In the genomic region with DNA sequence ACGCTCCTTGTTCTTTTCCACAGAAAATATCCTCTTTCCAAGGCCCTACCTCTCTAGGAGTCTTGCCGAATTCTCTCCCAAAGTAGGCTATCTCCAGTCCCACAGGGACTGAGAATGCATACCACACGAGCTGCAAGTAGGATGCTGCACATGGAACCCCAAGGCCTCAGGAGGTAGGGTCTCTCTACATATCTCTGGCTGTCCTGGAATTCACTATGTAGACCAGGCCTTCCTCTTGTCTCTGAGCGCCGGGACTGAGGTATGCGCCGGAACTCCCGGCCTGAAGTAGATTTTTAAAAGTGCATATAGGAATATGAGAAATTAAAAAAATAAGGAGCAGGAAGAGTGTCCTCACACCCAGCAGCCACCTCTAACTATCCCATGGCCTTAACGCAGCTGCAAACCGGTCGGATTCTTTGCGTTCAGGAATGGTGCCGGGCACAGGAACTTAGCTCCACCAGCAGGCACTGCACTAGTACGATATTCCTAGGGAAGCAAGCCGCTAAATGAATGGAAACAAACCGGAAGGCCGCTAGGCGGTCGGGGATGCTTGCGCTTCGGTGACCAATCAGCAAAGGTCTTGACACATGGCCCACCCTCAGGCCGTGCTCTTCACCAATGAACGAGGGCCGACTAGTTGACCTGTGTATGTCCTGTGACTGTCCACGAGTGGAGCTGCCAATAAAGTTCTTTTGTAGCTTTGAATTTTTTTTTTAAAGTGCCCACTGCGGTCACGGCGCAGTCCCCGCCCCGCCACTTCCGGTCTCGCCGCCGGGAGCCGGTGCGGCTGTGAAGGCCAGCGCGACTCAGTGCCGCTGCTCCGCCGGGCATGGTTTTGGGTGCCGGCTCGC, we compare ENCODE assay signal across 7 mouse cellular contexts. TPM values are rescaled to one million over a fixed set of nuclear protein-coding genes. Genes with fewer than 3 reads are reported as not detected.
A peak's percentile ranks its signal among the peaks of the same experiment; 100 is the strongest.
DNase-seq lines count a peak whose midpoint lies in the region; ATAC-seq and TF ChIP-seq lines count a peak whose summit lies in the region.

A gene (plus strand): TSS at position 741 of the 851 bp plus-strand sequence.

- H3K9ac ChIP-seq in intestine, postnatal 0 days (ENCODE audit: low read depth, low read length) = peak within 1 kb of the TSS; percentile 95
- peak within 1 kb of the TSS; percentile 99 for H3K9ac ChIP-seq in midbrain, embryonic 12.5 days (replicated peaks)

- peaks cover 34% of the 10 kb centered on the region for H3K4me1 ChIP-seq in embryonic facial prominence, embryonic 10.5 days
- peaks cover 14% of the 10 kb centered on the region for H3K4me1 ChIP-seq in intestine, postnatal 0 days (replicated peaks; ENCODE audit: control insufficient read depth, insufficient read depth, low read length)
- H3K4me1 ChIP-seq in midbrain, embryonic 12.5 days = peaks cover 26% of the 10 kb centered on the region
- H3K4me1 ChIP-seq in small intestine, adult 2 months (ENCODE audit: control insufficient read depth, insufficient read depth, insufficient read length, low read length) = peaks cover 19% of the 10 kb centered on the region; the same call in 1 of the 2 replicates

- peaks cover 8% of the 10 kb centered on the region for H3K36me3 ChIP-seq in embryonic facial prominence, embryonic 10.5 days (replicated peaks)
- no peaks in the 10 kb centered on the region for H3K36me3 ChIP-seq in intestine, postnatal 0 days (ENCODE audit: control insufficient read depth, insufficient read depth)
- H3K36me3 ChIP-seq in midbrain, embryonic 12.5 days = 0 out of 2 replicates have a peak, but pooled peaks cover 6% of the 10 kb centered on the region
- H3K36me3 ChIP-seq in small intestine, adult 2 months (ENCODE audit: control insufficient read depth, insufficient read depth, low read length) = no peaks in the 10 kb centered on the region

- H3K9me3 ChIP-seq in embryonic facial prominence, embryonic 10.5 days = no peaks in the 10 kb centered on the region
- no peaks in the 10 kb centered on the region for H3K9me3 ChIP-seq in intestine, postnatal 0 days (ENCODE audit: control insufficient read depth)
- no peaks in the 10 kb centered on the region for H3K9me3 ChIP-seq in midbrain, embryonic 12.5 days

- WGBS in embryonic facial prominence, embryonic 10.5 days = under 1% methylated on average over 43 of the region's 43 CpGs
- WGBS in intestine, postnatal 0 days = under 1% methylated on average over 43 of the region's 43 CpGs
- under 1% methylated on average over 43 of the region's 43 CpGs for WGBS in midbrain, embryonic 12.5 days
- WGBS in small intestine, adult 2 months = 1% methylated on average over 43 of the region's 43 CpGs

- peak within 1 kb of the TSS; percentile 86 for H3K4me2 ChIP-seq in intestine, postnatal 0 days (replicated peaks; ENCODE audit: low read depth)
- H3K4me2 ChIP-seq in midbrain, embryonic 12.5 days (replicated peaks) = peak within 1 kb of the TSS; percentile 80

- H3K4me3 ChIP-seq in embryonic facial prominence, embryonic 10.5 days = peak within 1 kb of the TSS; percentile 99
- peak within 1 kb of the TSS; percentile 87 for H3K4me3 ChIP-seq in intestine, postnatal 0 days (ENCODE audit: low read depth, low read length)
- peak within 1 kb of the TSS; percentile 100 for H3K4me3 ChIP-seq in midbrain, embryonic 12.5 days
- peak within 1 kb of the TSS; percentile 78 for H3K4me3 ChIP-seq in small intestine, adult 2 months (ENCODE audit: low read depth, low read length)

- peak; percentile 91 for DNase-seq in adrenal gland, postnatal 10 days
- peak; percentile 96 for DNase-seq in embryonic facial prominence, embryonic 10.5 days (ENCODE audit: low spot score)
- DNase-seq in gonadal fat pad, adult 2 months (ENCODE audit: low read depth) = peak; percentile 87
- peak; percentile 95 for DNase-seq in left cerebral cortex, postnatal 4 days

- TF ChIP-seq POLR2A in small intestine, adult 2 months (IDR thresholded peaks at IDR 0.05; ENCODE audit: low read depth, low read length) = peak; percentile 41

- peak within 1 kb of the TSS; percentile 88 for H3K27ac ChIP-seq in embryonic facial prominence, embryonic 10.5 days (replicated peaks)
- H3K27ac ChIP-seq in intestine, postnatal 0 days (ENCODE audit: low read depth, low read length) = peak within 1 kb of the TSS; percentile 94
- peak within 1 kb of the TSS; percentile 76 for H3K27ac ChIP-seq in midbrain, embryonic 12.5 days (replicated peaks)
- peak within 1 kb of the TSS; percentile 67 for H3K27ac ChIP-seq in small intestine, adult 2 months (ENCODE audit: insufficient read depth, low read depth, low read length)

- ATAC-seq in intestine, postnatal 0 days = peak; percentile 97
- peak; percentile 99 for ATAC-seq in midbrain, embryonic 12.5 days (ENCODE audit: low FRiP score, low read depth)

- intact Hi-C loops in left cerebral cortex, postnatal 4 days (cut with DNase I) = loop anchor here (10.0 kb wide), 1 partner anchor 275 kb away; no protein-coding TSS in a partner anchor

- H3K27me3 ChIP-seq in embryonic facial prominence, embryonic 10.5 days (replicated peaks; ENCODE audit: low read depth, poor library complexity, severe bottlenecking) = no peaks in the 10 kb centered on the region
- H3K27me3 ChIP-seq in intestine, postnatal 0 days (replicated peaks; ENCODE audit: control insufficient read depth, insufficient read depth, low read length) = no peaks in the 10 kb centered on the region
- H3K27me3 ChIP-seq in midbrain, embryonic 12.5 days = no peaks in the 10 kb centered on the region
- H3K27me3 ChIP-seq in small intestine, adult 2 months (ENCODE audit: control insufficient read depth, insufficient read depth, low read length) = no peaks in the 10 kb centered on the region

- peak; percentile 69 for TF ChIP-seq CTCF in intestine, postnatal 0 days (IDR thresholded peaks at IDR 0.05; ENCODE audit: low read depth)
- peak; percentile 52 for TF ChIP-seq CTCF in small intestine, adult 2 months (IDR thresholded peaks at IDR 0.05; ENCODE audit: extremely low read depth, insufficient read length, insufficient replicate concordance, low read depth, low read length)

RNA-seq across cellular contexts. Expression of the gene that starts here (rescaled TPM):
- 10 to 100 TPM; 59.2 to 61.7 TPM for total RNA-seq in adrenal gland, postnatal 10 days (2021)
- 87.6 and 100 TPM in 2 replicates for polyA plus RNA-seq in embryonic facial prominence, embryonic 10.5 days (2016; fragmentation: Nextera tagmentation; extraction: Ambion mirVana)
- 35.1 and 37.7 TPM in 2 replicates for polyA plus RNA-seq in gonadal fat pad, adult 2 months (2012; rRNA removed)
- 55.5 and 57.9 TPM in 2 replicates for polyA plus RNA-seq in intestine, postnatal 0 days (2015; fragmentation: Nextera tagmentation; extraction: Ambion mirVana)
- 10 to 100 TPM; 44.5 to 48.4 TPM for total RNA-seq in left cerebral cortex, postnatal 4 days (2021)
- 73.0 and 80.6 TPM in 2 replicates for polyA plus RNA-seq in midbrain, embryonic 12.5 days (2016; fragmentation: Nextera tagmentation; extraction: Ambion mirVana)
- polyA plus RNA-seq in small intestine, adult 2 months (2012; rRNA removed) = 12.4 and 19.5 TPM in 2 replicates

Comparison
In these comparisons a context has a peak if more than half of its experiments do, and no peak if none do; other contexts are left out.
1. Peak in every context shown above with its lines: DNase-seq, ATAC-seq, H3K4me3 ChIP-seq and H3K27ac ChIP-seq.